Mouse (Mus musculus) liver, embryonic 14.5 days (tissue): ENCODE measurements around the gene Pqbp1. TPM values are rescaled to one million over a fixed set of nuclear protein-coding genes. Genes with fewer than 3 reads are reported as not detected.
A peak's percentile ranks its signal among the peaks of the same experiment; 100 is the strongest.

ENCODE experiments used
- ATAC-seq: fragments of 200-750 bp; cut with Nextera tagmentation; 2 replicates; pipeline ENCODE4 v1.8.0; 2017; ENCODE audit warnings: moderate number of reproducible peaks, mild to moderate bottlenecking, moderate library complexity; ENCODE audit not compliant: insufficient read depth
- DNase-seq, 3 experiments: peaks; one replicate each; pipeline ENCODE4 v3.0.0-alpha.2; 2012 to 2013; ENCODE audit warnings: low read depth in 3 of 3, low spot score in 3 of 3
- H3K27ac ChIP-seq: fragments of 300-500 bp; sonication (generic); 2 replicates; pipeline ENCODE4 v1.5.1; 2014; ENCODE audit warnings: moderate library complexity, mild to moderate bottlenecking, control low read depth, inconsistent platforms
- H3K27me3 ChIP-seq: fragments of 300-500 bp; sonication (generic); 2 replicates; pipeline ENCODE4 v1.6.1; 2014; ENCODE audit warnings: mild to moderate bottlenecking, low read length, moderate library complexity; ENCODE audit not compliant: control insufficient read depth, insufficient read depth
- H3K36me3 ChIP-seq: fragments of 300-500 bp; sonication (generic); replicated peaks from 2 replicates; pipeline ENCODE4 v1.6.1; 2014; ENCODE audit warnings: low read depth; ENCODE audit not compliant: control insufficient read depth, insufficient read depth
- H3K4me1 ChIP-seq, 2 experiments: fragments of 200-500 bp in 1 of 2; fragments of 300-500 bp in 1 of 2; sonication (generic) in 1 of 2; replicated peaks; 2 replicates each; pipeline ENCODE4 v1.6.1; 2012 to 2014; ENCODE audit warnings: antibody characterized with exemption in 1 of 2, inconsistent platforms in 1 of 2, low read length in 1 of 2; ENCODE audit not compliant: control insufficient read depth in 2 of 2, insufficient read depth in 2 of 2
- H3K4me2 ChIP-seq: fragments of 300-500 bp; sonication (generic); 2 replicates; pipeline ENCODE4 v1.6.1; 2014; ENCODE audit warnings: low read depth, mild to moderate bottlenecking, control low read depth, moderate library complexity
- H3K4me3 ChIP-seq, 2 experiments: fragments of 200-500 bp in 1 of 2; fragments of 300-500 bp in 1 of 2; sonication (generic) in 1 of 2; 2 replicates each; pipeline ENCODE4 v1.5.1; 2012 to 2014; ENCODE audit warnings: low read depth in 2 of 2, low read length in 2 of 2, mild to moderate bottlenecking in 2 of 2, control low read depth in 1 of 2, inconsistent platforms in 1 of 2, moderate library complexity in 1 of 2; ENCODE audit not compliant: insufficient read depth in 1 of 2
- H3K9ac ChIP-seq: fragments of 300-500 bp; sonication (generic); replicated peaks from 2 replicates; pipeline ENCODE4 v1.6.1; 2014; ENCODE audit warnings: mild to moderate bottlenecking, control low read depth, moderate library complexity
- H3K9me3 ChIP-seq: fragments of 300-500 bp; sonication (generic); 2 replicates; pipeline ENCODE4 v1.6.1; 2016; ENCODE audit warnings: low read length, mixed read lengths; ENCODE audit not compliant: control insufficient read depth
- CTCF ChIP-seq: IDR thresholded peaks from 2 replicates; pipeline ENCODE4 v1.5.1; 2016; ENCODE audit warnings: antibody characterized with exemption, low read depth, control low read depth
- EP300 ChIP-seq: IDR thresholded peaks from 2 replicates; pipeline ENCODE4 v1.6.1; 2016; ENCODE audit warnings: antibody characterized with exemption, low read depth
- WGBS: fragments of 180-500 bp; shearing (Covaris S2); extraction: QIAGEN DNeasy Blood & Tissue Kit; methylation state at CpG from one replicate; pipeline ENCODE4 v1.1.7; 2014; ENCODE audit not compliant: insufficient replicate concordance; 5-methylcytosine and 5-hydroxymethylcytosine counted together
- polyA plus RNA-seq, 2 experiments: library from polyadenylated mRNA; depleted of rRNA in 1 of 2; stranded (reverse) in 1 of 2; unstranded in 1 of 2; fragments of >200 nt; fragmentation: Nextera tagmentation in 1 of 2; extraction: Ambion mirVana in 1 of 2; gene quantifications; 2 replicates each; pipeline versions ENCODE4 v1.2.1 to v1.2.3; 2012 to 2014

The Pqbp1 gene
- polyA plus RNA-seq, 2 experiments: 28.4 to 41.4 TPM

GRCm38 (mm10) chrX:7865786-7866185 lies 33.3 kb downstream of the Pqbp1 start:
- Histone ChIP-seq H3K4me1 (peaks cover 0 to 9% of the 10 kb centered on the region in 2 experiments; a peak in 1 of 4 replicates), H3K9me3 (no peaks in the 10 kb centered on the region), H3K36me3 (peaks cover 9% of the 10 kb centered on the region), H3K9ac (no peak overlapping the region), H3K4me3 (no peak overlapping the region), H3K4me2 (no peak overlapping the region), H3K27me3 (no peaks in the 10 kb centered on the region), H3K27ac (no peak overlapping the region)
- 53% methylated on average over 2 of the region's 2 CpGs for WGBS
- TF ChIP-seq EP300 (no peak), CTCF (no peak)
- DNase-seq (no peak), ATAC-seq (no peak)

DNA sequence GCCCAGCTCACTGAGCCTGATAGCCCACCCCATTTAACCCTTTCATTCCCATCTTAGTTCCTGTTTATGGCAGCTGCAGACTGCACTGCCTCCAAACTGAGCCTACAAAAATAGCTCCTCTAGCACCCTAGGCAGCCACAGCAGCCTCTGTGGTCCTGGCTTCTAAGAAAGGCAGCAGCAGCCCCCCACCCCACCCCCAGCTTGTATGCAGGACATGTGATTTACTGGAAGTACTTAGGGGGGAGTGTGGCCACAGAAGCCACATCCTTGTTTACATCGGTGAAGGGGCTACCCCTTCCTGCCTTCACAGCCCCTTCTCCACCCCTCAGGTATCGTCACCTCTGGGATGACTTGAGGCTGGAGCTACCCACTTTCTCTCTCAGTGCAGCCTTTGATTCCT lies 33.7 kb downstream of the Pqbp1 start:
- Histone ChIP-seq H3K4me2 (no peak overlapping the region), H3K36me3 (peaks cover 9% of the 10 kb centered on the region), H3K9me3 (no peaks in the 10 kb centered on the region), H3K27ac (no peak overlapping the region), H3K9ac (no peak overlapping the region), H3K4me3 (no peak overlapping the region), H3K4me1 (peaks cover 2 to 12% of the 10 kb centered on the region in 2 experiments; a peak in 2 of 4 replicates), H3K27me3 (no peaks in the 10 kb centered on the region)
- no peak for DNase-seq
- WGBS: 56% methylated on average over 2 of the region's 2 CpGs
- no peak for ATAC-seq
- TF ChIP-seq CTCF (no peak), EP300 (no peak)

- Histone ChIP-seq H3K4me1 (peaks cover 2 to 17% of the 10 kb centered on the region in 2 experiments; a peak in 3 of 4 replicates), H3K27me3 (no peaks in the 10 kb centered on the region), H3K9ac (no peak overlapping the region), H3K36me3 (peaks cover 9% of the 10 kb centered on the region), H3K4me2 (no peak overlapping the region), H3K27ac (no peak overlapping the region), H3K4me3 (no peak overlapping the region), H3K9me3 (no peaks in the 10 kb centered on the region)
- DNase-seq (no peak), ATAC-seq (no peak)
- TF ChIP-seq EP300: no peak
- no peak for TF ChIP-seq CTCF
- WGBS: 53% methylated on average over 3 of the region's 3 CpGs
These were observed 34.5 kb downstream of the Pqbp1 start for GRCm38 (mm10) chrX:7864551-7864950.

DNA sequence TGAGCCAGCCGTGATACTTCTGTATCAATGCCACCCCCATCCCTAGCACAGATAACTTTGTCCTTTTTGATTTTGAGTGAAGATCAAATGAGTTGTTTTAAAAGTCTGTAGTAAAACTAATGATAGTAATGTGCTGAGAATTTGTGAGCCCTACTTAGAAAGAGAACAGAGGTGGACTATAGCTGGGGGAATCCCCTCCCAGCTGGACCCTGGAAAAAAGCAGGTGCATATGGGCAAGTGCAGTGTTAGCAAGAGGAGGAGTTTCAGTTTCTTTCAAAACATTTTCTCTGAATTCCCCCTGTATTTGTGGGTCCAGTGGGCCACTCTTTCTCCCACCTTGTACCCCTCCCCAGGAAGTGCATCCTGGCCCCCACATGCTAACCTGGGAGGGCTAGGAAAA lies 35.9 kb downstream of the Pqbp1 start:
- no peak for TF ChIP-seq CTCF
- no peak for TF ChIP-seq EP300
- Histone ChIP-seq H3K9me3 (no peaks in the 10 kb centered on the region), H3K9ac (no peak overlapping the region), H3K4me2 (no peak overlapping the region), H3K27me3 (no peaks in the 10 kb centered on the region), H3K36me3 (peaks cover 5% of the 10 kb centered on the region), H3K27ac (no peak overlapping the region), H3K4me1 (peaks cover 2 to 21% of the 10 kb centered on the region in 2 experiments; a peak in 3 of 4 replicates), H3K4me3 (no peak overlapping the region)
- ATAC-seq (no peak), DNase-seq (no peak)
- WGBS: 76% methylated on average over 1 of the region's 1 CpGs

GRCm38 (mm10) chrX:7859191-7859753 lies 39.8 kb downstream of the Pqbp1 start:
- no peaks in the 10 kb centered on the region for H3K27me3 ChIP-seq
- H3K4me2 ChIP-seq: 0 out of 2 replicates have a peak overlapping the region, but pooled peaks have one; percentile 6
- H3K4me3 ChIP-seq: no peak overlapping the region
- DNase-seq (no peak), ATAC-seq (peak; percentile 33; the same call in 1 of the 2 replicates)
- no peak overlapping the region for H3K27ac ChIP-seq
- no peak overlapping the region for H3K9ac ChIP-seq
- H3K36me3 ChIP-seq: peaks cover 8% of the 10 kb centered on the region; the same call in 1 of the 2 replicates
- 24% methylated on average over 2 of the region's 3 CpGs for WGBS
- H3K9me3 ChIP-seq: no peaks in the 10 kb centered on the region
- no peak for TF ChIP-seq CTCF
- peaks cover 2 to 18% of the 10 kb centered on the region in 2 experiments; a peak in 3 of 4 replicates for H3K4me1 ChIP-seq
